Mouse (Mus musculus): ENCODE data around the gene Zdhhc23.

GRCm38 (mm10) chr16:43922630-43923029, 57.0 kb downstream of the Zdhhc23 start:
- no peak for TF ChIP-seq ELF1 (IDR thresholded peaks at IDR 0.05; ENCODE audit: low read depth, low read length)
- TF ChIP-seq SIN3A (IDR thresholded peaks at IDR 0.05; ENCODE audit: low read length): no peak
- no peak for TF ChIP-seq CTCF (IDR thresholded peaks at IDR 0.05 in 2 of 3, conservative IDR thresholded peaks at IDR 0.05 in 1 of 3; ENCODE audit: control insufficient read depth in 1 of 3, insufficient read depth in 1 of 3, low read depth in 2 of 3, low read length in 3 of 3, poor library complexity in 1 of 3, severe bottlenecking in 1 of 3)
- TF ChIP-seq HCFC1 (IDR thresholded peaks at IDR 0.05; ENCODE audit: low read depth, low read length): no peak
- TF ChIP-seq POLR2A (IDR thresholded peaks at IDR 0.05; ENCODE audit: control insufficient read depth in 1 of 2, insufficient read depth in 1 of 2, low read depth in 1 of 2, low read length in 2 of 2, poor library complexity in 1 of 2): no peak
- no peak for TF ChIP-seq MAFK (IDR thresholded peaks at IDR 0.05; ENCODE audit: borderline replicate concordance, low read depth, low read length)
- no peak for TF ChIP-seq CHD2 (IDR thresholded peaks at IDR 0.05; ENCODE audit: low read length)
- no peak for TF ChIP-seq EP300 (IDR thresholded peaks at IDR 0.05; ENCODE audit: low read depth in 1 of 2, low read length in 2 of 2)
- no peak for TF ChIP-seq MAX (IDR thresholded peaks at IDR 0.05; ENCODE audit: low read length)
- TF ChIP-seq CHD1 (IDR thresholded peaks at IDR 0.05; ENCODE audit: low read depth, low read length): no peak
- no peak for TF ChIP-seq ZC3H11A (IDR thresholded peaks at IDR 0.05; ENCODE audit: low read depth, low read length)
- TF ChIP-seq E2F4 (IDR thresholded peaks at IDR 0.05; ENCODE audit: borderline replicate concordance, low read depth, low read length): no peak
- TF ChIP-seq USF2 (IDR thresholded peaks at IDR 0.05; ENCODE audit: borderline replicate concordance in 1 of 2, insufficient read depth in 1 of 2, low read depth in 1 of 2, low read length in 2 of 2): no peak
- TF ChIP-seq RCOR1 (IDR thresholded peaks at IDR 0.05; ENCODE audit: low read depth, low read length): no peak
